Mouse (Mus musculus) midbrain, embryonic 14.5 days (tissue): ENCODE data around the gene Btnl6. TPM values are rescaled to one million over a fixed set of nuclear protein-coding genes. Genes with fewer than 3 reads are reported as not detected.
"Not testable (repeated sequence)": the region's sequence is repeated elsewhere in the genome, so short reads cannot be mapped to it uniquely, and the experiment has no call there.

Experiments
- ATAC-seq: fragments of 200-750 bp; cut with Nextera tagmentation; 2 replicates; pipeline ENCODE4 v1.8.0; 2017; ENCODE audit warnings: moderate number of reproducible peaks, moderate library complexity; ENCODE audit not compliant: low FRiP score, low TSS enrichment
- DNase-seq: peaks from one replicate; pipeline ENCODE4 v3.0.0-alpha.2; 2015
- H3K27ac ChIP-seq: fragments of 300-500 bp; sonication (generic); replicated peaks from 2 replicates; pipeline ENCODE4 v1.5.1; 2014; ENCODE audit warnings: mild to moderate bottlenecking, low read depth, low read length, moderate library complexity
- H3K27me3 ChIP-seq: fragments of 300-500 bp; sonication (generic); 2 replicates; pipeline ENCODE4 v1.6.1; 2014; ENCODE audit warnings: low read length, control low read depth, mixed read lengths; ENCODE audit not compliant: control insufficient read depth, insufficient read depth
- H3K36me3 ChIP-seq: fragments of 300-500 bp; sonication (generic); 2 replicates; pipeline ENCODE4 v1.6.1; 2014; ENCODE audit warnings: low read length, control low read depth; ENCODE audit not compliant: control insufficient read depth, insufficient read depth
- H3K4me1 ChIP-seq: fragments of 300-500 bp; sonication (generic); 2 replicates; pipeline ENCODE4 v1.6.1; 2014; ENCODE audit warnings: mild to moderate bottlenecking, antibody characterized with exemption, low read length, control low read depth; ENCODE audit not compliant: control insufficient read depth, insufficient read depth
- H3K4me2 ChIP-seq: fragments of 300-500 bp; sonication (generic); 2 replicates; pipeline ENCODE4 v1.6.1; 2014; ENCODE audit warnings: mild to moderate bottlenecking, low read length, moderate library complexity
- H3K4me3 ChIP-seq: fragments of 300-500 bp; sonication (generic); replicated peaks from 2 replicates; pipeline ENCODE4 v1.5.1; 2014; ENCODE audit warnings: low read depth, low read length
- H3K9ac ChIP-seq: fragments of 300-500 bp; sonication (generic); replicated peaks from 2 replicates; pipeline ENCODE4 v1.6.1; 2014; ENCODE audit warnings: mild to moderate bottlenecking, low read length, moderate library complexity
- H3K9me3 ChIP-seq: fragments of 300-500 bp; sonication (generic); 2 replicates; pipeline ENCODE4 v1.6.1; 2016; ENCODE audit warnings: low read length, control low read depth, mixed read lengths; ENCODE audit not compliant: control insufficient read depth
- WGBS: fragments of 180-500 bp; shearing (Covaris S2); extraction: QIAGEN DNeasy Blood & Tissue Kit; methylation state at CpG from one replicate; pipeline ENCODE4 v1.1.7; 2014; 5-methylcytosine and 5-hydroxymethylcytosine counted together
- polyA plus RNA-seq: library from polyadenylated mRNA; unstranded; fragments of >200 nt; fragmentation: Nextera tagmentation; extraction: Ambion mirVana; gene quantifications from 2 replicates; pipeline ENCODE4 v1.2.1, GENCODE M21; 2014

Gene Btnl6
- polyA plus RNA-seq, 1 experiment from 2014 or later, result not detected

- no peak for ATAC-seq
- Histone ChIP-seq H3K4me3 (no peak overlapping the region), H3K4me2 (no peak overlapping the region), H3K9me3 (no peaks in the 10 kb centered on the region; the same call in 1 of the 2 replicates), H3K27ac (no peak overlapping the region), H3K27me3 (no peaks in the 10 kb centered on the region), H3K9ac (no peak overlapping the region), H3K4me1 (no peaks in the 10 kb centered on the region), H3K36me3 (no peaks in the 10 kb centered on the region)
- no peak for DNase-seq
- 81% methylated on average over 11 of the region's 11 CpGs for WGBS
Measured at GRCm38 (mm10) chr17:34557411-34557810, 40.3 kb upstream of the Btnl6 start.

- 81% methylated on average over 8 of the region's 8 CpGs for WGBS
- no peaks in the 10 kb centered on the region for H3K4me1 ChIP-seq
- H3K4me3 ChIP-seq, result no peak overlapping the region
- H3K27me3 ChIP-seq, result no peaks in the 10 kb centered on the region
- DNase-seq, result no peak
- no peak for ATAC-seq
- H3K9ac ChIP-seq, result no peak overlapping the region
- H3K9me3 ChIP-seq, result no peaks in the 10 kb centered on the region; the same call in 1 of the 2 replicates
- H3K36me3 ChIP-seq, result no peaks in the 10 kb centered on the region
- no peak overlapping the region for H3K4me2 ChIP-seq
- H3K27ac ChIP-seq, result no peak overlapping the region
Measured at GRCm38 (mm10) chr17:34556406-34556805, 39.3 kb upstream of the Btnl6 start.

GRCm38 (mm10) chr17:34555483-34555882 is 38.3 kb upstream of the Btnl6 start:
- no peaks in the 10 kb centered on the region for H3K4me1 ChIP-seq
- H3K9ac ChIP-seq, result no peak overlapping the region
- H3K4me3 ChIP-seq, result no peak overlapping the region
- no peak overlapping the region for H3K4me2 ChIP-seq
- DNase-seq, result peak; percentile 78
- no peaks in the 10 kb centered on the region; the same call in 1 of the 2 replicates for H3K9me3 ChIP-seq
- ATAC-seq, result no peak
- no peak overlapping the region for H3K27ac ChIP-seq
- H3K27me3 ChIP-seq, result no peaks in the 10 kb centered on the region
- no peaks in the 10 kb centered on the region for H3K36me3 ChIP-seq
- WGBS, result 28% methylated on average over 5 of the region's 5 CpGs

- H3K27ac ChIP-seq, result no peak overlapping the region
- 85% methylated on average over 2 of the region's 2 CpGs for WGBS
- H3K4me3 ChIP-seq, result no peak overlapping the region
- H3K4me2 ChIP-seq, result no peak overlapping the region
- DNase-seq (no peak), ATAC-seq (no peak)
- H3K9me3 ChIP-seq, result no peaks in the 10 kb centered on the region
- H3K36me3 ChIP-seq, result no peaks in the 10 kb centered on the region
- no peaks in the 10 kb centered on the region for H3K4me1 ChIP-seq
- H3K9ac ChIP-seq, result no peak overlapping the region
- H3K27me3 ChIP-seq, result no peaks in the 10 kb centered on the region
Measured at GRCm38 (mm10) chr17:34549843-34550242, 32.7 kb upstream of the Btnl6 start.

- no peaks in the 10 kb centered on the region for H3K27me3 ChIP-seq
- no peak for ATAC-seq
- no peak overlapping the region for H3K4me3 ChIP-seq
- H3K4me1 ChIP-seq, result no peaks in the 10 kb centered on the region
- no peak overlapping the region for H3K4me2 ChIP-seq
- H3K9ac ChIP-seq, result no peak overlapping the region
- H3K27ac ChIP-seq, result no peak overlapping the region
- no peaks in the 10 kb centered on the region for H3K36me3 ChIP-seq
- H3K9me3 ChIP-seq, result no peaks in the 10 kb centered on the region
- no peak for DNase-seq
- 94% methylated on average over 3 of the region's 3 CpGs for WGBS
Measured at GRCm38 (mm10) chr17:34549156-34549555, 32.0 kb upstream of the Btnl6 start.

- Histone ChIP-seq H3K27me3 (no peaks in the 10 kb centered on the region), H3K4me2 (no peak overlapping the region), H3K27ac (no peak overlapping the region), H3K9me3 (no peaks in the 10 kb centered on the region), H3K4me1 (no peaks in the 10 kb centered on the region), H3K36me3 (no peaks in the 10 kb centered on the region), H3K4me3 (no peak overlapping the region), H3K9ac (no peak overlapping the region)
- 90% methylated on average over 4 of the region's 4 CpGs for WGBS
- ATAC-seq (no peak), DNase-seq (no peak)
Measured at GRCm38 (mm10) chr17:34547601-34548000, 30.4 kb upstream of the Btnl6 start.

- H3K27ac ChIP-seq, result no peak overlapping the region
- H3K27me3 ChIP-seq, result no peaks in the 10 kb centered on the region
- no peak overlapping the region for H3K4me3 ChIP-seq
- H3K9me3 ChIP-seq, result no peaks in the 10 kb centered on the region
- no peak overlapping the region for H3K9ac ChIP-seq
- no peaks in the 10 kb centered on the region for H3K36me3 ChIP-seq
- 95% methylated on average over 1 of the region's 1 CpGs for WGBS
- DNase-seq (no peak), ATAC-seq (no peak)
- no peak overlapping the region for H3K4me2 ChIP-seq
- no peaks in the 10 kb centered on the region for H3K4me1 ChIP-seq
Measured at GRCm38 (mm10) chr17:34546797-34547196, 29.6 kb upstream of the Btnl6 start.

GRCm38 (mm10) chr17:34543567-34543966 is 26.4 kb upstream of the Btnl6 start:
- not testable (repeated sequence) for H3K27me3 ChIP-seq, H3K9ac ChIP-seq, H3K27ac ChIP-seq, H3K36me3 ChIP-seq, ATAC-seq, H3K4me3 ChIP-seq, H3K4me2 ChIP-seq, H3K4me1 ChIP-seq, H3K9me3 ChIP-seq, DNase-seq
- WGBS, result 97% methylated on average over 12 of the region's 13 CpGs

- no peak for DNase-seq
- no peak overlapping the region for H3K4me3 ChIP-seq
- H3K27ac ChIP-seq, result no peak overlapping the region
- H3K36me3 ChIP-seq, result no peaks in the 10 kb centered on the region
- no peak overlapping the region for H3K4me2 ChIP-seq
- no peaks in the 10 kb centered on the region for H3K4me1 ChIP-seq
- WGBS, result 83% methylated on average over 3 of the region's 3 CpGs
- no peaks in the 10 kb centered on the region for H3K27me3 ChIP-seq
- no peaks in the 10 kb centered on the region for H3K9me3 ChIP-seq
- H3K9ac ChIP-seq, result no peak overlapping the region
- no peak for ATAC-seq
Measured at GRCm38 (mm10) chr17:34532671-34533070, 15.5 kb upstream of the Btnl6 start.
